ENCODE assay signal across 21 mouse cellular contexts in the genomic region with DNA sequence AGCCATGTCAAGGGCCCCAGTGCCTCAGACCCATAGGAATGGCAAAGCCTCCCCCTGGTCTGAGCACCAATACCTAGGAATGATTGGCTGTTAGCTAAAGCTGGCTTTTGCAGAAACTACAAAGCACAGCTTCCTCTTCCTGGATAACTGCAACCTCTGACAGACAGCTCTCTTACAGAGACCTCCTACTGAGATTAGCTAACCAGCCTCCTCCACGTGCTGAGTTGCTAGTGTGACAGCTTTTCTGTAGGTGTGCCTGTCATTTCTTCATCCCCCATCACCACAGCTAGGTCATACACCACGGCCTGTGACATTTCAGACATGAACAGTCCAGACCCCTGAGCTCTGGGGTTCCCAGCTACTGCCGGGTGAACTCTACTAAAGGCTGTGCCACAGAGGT.
DNase-seq lines count a peak whose midpoint lies in the region; ATAC-seq and TF ChIP-seq lines count a peak whose summit lies in the region.
"Had no signal": no experiment of that assay in that cellular context is flagged by ENCODE, and none has a peak within 500 bp of the region (broad histone marks: within the 10 kb centered on the region; RNA-seq: fewer than 3 reads in every experiment).

No protein-coding gene starts in this region.

- TF ChIP-seq CTCF in intestine, postnatal 0 days (IDR thresholded peaks at IDR 0.05; ENCODE audit: low read depth) = no peak

- H3K4me1 ChIP-seq in intestine, postnatal 0 days (replicated peaks; ENCODE audit: control insufficient read depth, insufficient read depth, low read length) = no peaks in the 10 kb centered on the region
- H3K4me1 ChIP-seq: embryonic facial prominence, embryonic 13.5 days; forebrain, embryonic 12.5 days; heart, embryonic 13.5 days had no signal

- H3K27ac ChIP-seq in intestine, postnatal 0 days (ENCODE audit: low read depth, low read length) = no peak overlapping the region
- H3K27ac ChIP-seq: embryonic facial prominence, embryonic 13.5 days; forebrain, embryonic 12.5 days; gastrocnemius, adult 2 months; heart, embryonic 13.5 days had no signal

- H3K36me3 ChIP-seq in intestine, postnatal 0 days (ENCODE audit: control insufficient read depth, insufficient read depth) = no peaks in the 10 kb centered on the region
- H3K36me3 ChIP-seq: embryonic facial prominence, embryonic 13.5 days; forebrain, embryonic 12.5 days; heart, embryonic 13.5 days had no signal

- no peak overlapping the region for H3K4me3 ChIP-seq in intestine, postnatal 0 days (ENCODE audit: low read depth, low read length)
- H3K4me3 ChIP-seq: embryonic facial prominence, embryonic 13.5 days; forebrain, embryonic 12.5 days; gastrocnemius, adult 2 months; heart, embryonic 13.5 days had no signal

- DNase-seq in frontal cortex, adult 2 months (ENCODE audit: extremely low spot score in 1 of 2, low spot score in 1 of 2) = peak; percentile 19
- no peak for DNase-seq in frontal cortex, postnatal 10 days (ENCODE audit: low spot score in 2 of 2)
- peak; percentile 40 for DNase-seq in layer of hippocampus, adult 9-11 months
- DNase-seq in layer of hippocampus, adult 11-12 months (ENCODE audit: low spot score) = no peak
- DNase-seq in brain, adult 2 months (ENCODE audit: low read depth, low spot score) = peak; percentile 61
- no peak for DNase-seq in embryo, embryonic 10.5 days (ENCODE audit: low spot score)
- DNase-seq: adrenal gland, postnatal 10 days; cerebellum, adult 11-12 months; cerebellum, adult 9-10 months; cerebellum, postnatal 25 days; gastrocnemius, adult 2 months; gastrocnemius, postnatal 25 days; heart, adult 11 months; heart, postnatal 36 days had no signal

- H3K9ac ChIP-seq in intestine, postnatal 0 days (ENCODE audit: low read depth, low read length) = no peak overlapping the region
- H3K9ac ChIP-seq: embryonic facial prominence, embryonic 13.5 days; forebrain, embryonic 12.5 days; heart, embryonic 13.5 days had no signal

- H3K4me2 ChIP-seq in intestine, postnatal 0 days (replicated peaks; ENCODE audit: low read depth) = no peak overlapping the region
- H3K4me2 ChIP-seq: embryonic facial prominence, embryonic 13.5 days; forebrain, embryonic 12.5 days; heart, embryonic 13.5 days had no signal

- peak; percentile 34; the same call in 1 of the 2 replicates for ATAC-seq in megakaryocyte progenitor cell, adult 5-6 weeks (replicated peaks; ENCODE audit: poor library complexity)
- no peak for ATAC-seq in intestine, postnatal 0 days
- ATAC-seq: forebrain, embryonic 16.5 days; hindbrain, embryonic 16.5 days had no signal

- no peaks in the 10 kb centered on the region for H3K9me3 ChIP-seq in intestine, postnatal 0 days (ENCODE audit: control insufficient read depth)
- H3K9me3 ChIP-seq: embryonic facial prominence, embryonic 13.5 days; forebrain, embryonic 12.5 days; heart, embryonic 13.5 days had no signal

- 58% methylated on average over 3 of the region's 3 CpGs for WGBS in intestine, postnatal 0 days

- no peaks in the 10 kb centered on the region for H3K27me3 ChIP-seq in intestine, postnatal 0 days (replicated peaks; ENCODE audit: control insufficient read depth, insufficient read depth, low read length)
- H3K27me3 ChIP-seq: embryonic facial prominence, embryonic 13.5 days; forebrain, embryonic 12.5 days; heart, embryonic 13.5 days had no signal

Comparison
In these comparisons a context has a peak if more than half of its experiments do, and no peak if none do; other contexts are left out.
1. DNase-seq: peak in frontal cortex, adult 2 months (2 of 2), layer of hippocampus, adult 9-11 months (single experiment) and brain, adult 2 months (single experiment); none in frontal cortex, postnatal 10 days (0 of 2), layer of hippocampus, adult 11-12 months (single experiment) and embryo, embryonic 10.5 days (single experiment).